Mouse (Mus musculus) megakaryocyte-erythroid progenitor cell, adult 5-6 weeks (primary cell): ENCODE results near the gene Crip1. TPM values are rescaled to one million over a fixed set of nuclear protein-coding genes. Genes with fewer than 3 reads are reported as not detected.

ENCODE experiments used
- ATAC-seq: replicated peaks from 2 replicates; pipeline ENCODE4 v1.8.0; 2016; ENCODE audit warnings: mild to moderate bottlenecking, inconsistent platforms; ENCODE audit not compliant: severe bottlenecking, poor library complexity, low FRiP score, low TSS enrichment
- total RNA-seq, 2 experiments: library from RNA; stranded (forward) in 1 of 2; stranded (reverse) in 1 of 2; fragments of 200-1000, 215-1000 nt in 1 of 2; fragments of >200 nt in 1 of 2; fragmentation: Nextera tagmentation in 1 of 2; gene quantifications; 2 replicates each; pipeline ENCODE4 v1.2.3; 2014 to 2017

The Crip1 gene
- total RNA-seq, 2 experiments from 2014 or later = 258 to 286 TPM

DNA sequence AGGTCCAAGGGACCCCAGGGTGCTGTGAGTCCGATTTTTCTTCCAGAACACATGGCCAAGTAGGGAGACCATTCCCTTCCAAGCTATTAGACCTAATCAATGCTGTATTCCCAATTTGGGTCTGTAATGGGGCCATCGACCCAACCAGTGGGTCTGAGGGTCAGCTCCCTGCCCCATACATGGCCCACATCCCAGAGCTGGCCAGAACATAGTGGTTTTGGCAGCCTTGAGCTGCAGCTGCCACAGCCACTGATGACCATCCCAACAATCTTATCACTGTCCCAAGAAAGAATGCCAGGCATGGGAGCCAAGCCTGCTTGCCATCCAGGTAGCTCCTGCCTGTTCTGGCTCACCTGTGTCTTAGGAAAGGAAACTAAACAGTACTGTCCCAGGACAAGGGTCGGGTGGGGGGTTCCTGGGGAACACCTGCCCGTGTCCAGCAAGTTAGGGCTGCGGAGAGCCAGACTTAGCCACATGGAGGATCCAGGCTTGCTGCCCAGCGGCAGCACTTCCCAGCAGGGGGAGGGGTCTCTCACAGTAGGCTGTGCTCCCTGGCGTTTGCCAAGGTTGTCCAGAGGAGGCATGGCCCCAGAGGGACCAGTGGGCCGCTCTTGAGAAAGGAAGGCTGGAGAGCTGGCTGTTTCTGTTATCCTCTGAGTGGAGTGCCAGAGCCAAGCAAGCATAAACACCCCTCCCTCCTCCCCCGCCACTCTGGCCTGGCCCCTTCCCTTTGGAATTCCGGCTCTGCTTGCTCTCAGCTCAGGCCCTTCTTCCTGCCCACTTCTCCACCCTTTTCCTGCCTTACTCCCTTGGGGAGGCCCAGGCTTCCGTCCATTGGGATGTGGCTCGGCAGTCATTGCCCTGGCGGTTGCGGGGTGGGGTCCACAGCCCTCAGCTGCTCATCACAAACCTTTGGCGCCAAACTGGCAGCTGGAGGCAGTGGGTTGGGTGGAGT is 3.8 kb upstream of the Crip1 start:
- ATAC-seq = no peak

- ATAC-seq = no peak
Observed at GRCm38 (mm10) chr12:113143164-113143563, 3.0 kb upstream of the Crip1 start.

- ATAC-seq = no peak
Observed at GRCm38 (mm10) chr12:113144001-113144756, 1.9 kb upstream of the Crip1 start.

DNA sequence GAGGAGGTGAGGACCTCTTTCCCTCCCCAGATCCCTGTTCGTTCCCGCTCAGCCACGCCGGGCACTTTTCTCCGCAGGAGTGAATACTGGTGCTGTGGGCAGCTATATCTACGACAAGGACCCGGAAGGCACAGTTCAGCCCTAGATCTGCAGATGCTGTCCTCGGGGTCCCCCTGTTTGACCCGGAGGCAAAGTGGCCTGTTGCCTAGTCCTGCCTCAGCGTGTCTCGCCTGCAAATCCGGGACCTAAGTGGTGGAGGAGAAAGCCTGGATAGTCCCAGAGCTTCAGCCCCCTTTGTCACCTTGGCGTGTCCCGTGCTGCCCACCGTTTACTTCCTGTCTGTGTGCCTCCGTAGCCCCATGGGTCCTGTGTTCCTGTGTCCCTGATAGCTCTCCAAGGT is 1.2 kb upstream of the Crip1 start:
- ATAC-seq = no peak

GRCm38 (mm10) chr12:113145591-113145990 is 525 bp upstream of the Crip1 start:
- no peak for ATAC-seq

- ATAC-seq = no peak
Observed at GRCm38 (mm10) chr12:113147481-113147880, 1.4 kb downstream of the Crip1 start.

GRCm38 (mm10) chr12:113148381-113149035 is 2.4 kb downstream of the Crip1 start:
- peak; percentile 30; the same call in 1 of the 2 replicates for ATAC-seq

GRCm38 (mm10) chr12:113149341-113149740 is 3.2 kb downstream of the Crip1 start:
- ATAC-seq = no peak

- no peak for ATAC-seq
Observed at GRCm38 (mm10) chr12:113149896-113150295, 3.8 kb downstream of the Crip1 start.

DNA sequence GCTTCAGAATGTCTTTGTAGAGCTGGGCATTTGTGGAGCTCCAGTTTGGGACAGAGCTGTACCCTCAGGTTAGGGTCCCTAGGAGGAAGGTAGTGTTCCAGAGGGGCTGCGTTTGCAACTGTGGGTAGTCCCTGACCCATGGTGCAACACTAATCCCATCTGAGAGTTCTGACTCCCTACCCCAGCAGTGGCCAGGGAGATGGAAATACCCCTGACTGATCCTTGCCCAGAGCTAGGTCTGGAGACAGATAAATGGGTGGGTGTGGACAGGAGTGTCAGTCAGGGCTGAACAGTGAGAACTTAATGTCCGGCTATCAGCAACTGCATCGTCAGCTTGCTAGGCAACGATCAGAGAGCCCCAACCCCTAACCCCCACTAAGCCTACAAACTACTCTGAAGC is 4.5 kb downstream of the Crip1 start:
- no peak for ATAC-seq

GRCm38 (mm10) chr12:113151046-113151445 is 4.9 kb downstream of the Crip1 start:
- ATAC-seq = no peak

- ATAC-seq = no peak
Observed at GRCm38 (mm10) chr12:113151661-113152271, 5.7 kb downstream of the Crip1 start.

DNA sequence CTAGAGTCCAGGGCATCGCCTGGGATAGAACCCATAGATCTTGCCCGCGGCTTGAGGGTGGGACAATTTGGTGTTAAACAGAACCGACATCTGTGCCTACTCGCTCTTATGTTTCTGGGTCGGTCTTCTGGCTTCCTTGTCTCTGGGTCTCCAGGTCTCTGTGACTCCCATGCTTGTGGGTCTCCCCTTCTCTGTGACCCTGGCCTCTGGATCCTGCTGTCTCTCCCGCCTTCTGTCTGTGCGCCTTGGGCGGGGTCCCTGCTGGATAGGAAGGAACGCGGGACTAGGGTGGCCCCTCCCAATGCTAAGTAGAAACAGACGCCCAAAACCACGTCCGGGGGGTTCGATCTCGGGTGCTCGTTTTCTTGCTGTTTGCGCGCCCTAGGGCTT is 6.2 kb downstream of the Crip1 start:
- no peak for ATAC-seq

GRCm38 (mm10) chr12:113152991-113153525 is 6.9 kb downstream of the Crip1 start:
- ATAC-seq = no peak

GRCm38 (mm10) chr12:113153971-113154370 is 7.9 kb downstream of the Crip1 start:
- ATAC-seq = no peak

DNA sequence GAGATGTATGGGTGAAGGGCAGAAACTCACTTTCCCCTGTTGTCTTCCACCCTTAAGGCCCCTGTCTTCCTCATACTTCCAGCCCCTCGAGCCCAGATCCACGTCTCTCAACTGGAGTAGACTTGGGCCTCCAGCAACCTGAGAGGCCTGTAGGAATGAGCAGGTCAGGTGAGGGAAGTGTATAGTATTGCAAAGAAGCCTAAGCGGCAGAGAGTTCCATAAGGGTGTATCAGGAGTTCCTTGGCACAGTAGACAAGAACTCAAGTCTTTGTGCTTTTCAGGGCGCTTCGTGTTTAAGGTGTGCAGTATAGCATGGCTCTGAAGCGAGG is 8.6 kb downstream of the Crip1 start:
- ATAC-seq = no peak

- 0 out of 2 replicates have a peak, but pooled peaks have one; percentile 0 for ATAC-seq
Observed at GRCm38 (mm10) chr12:113155076-113155771, 9.1 kb downstream of the Crip1 start.

- peak; percentile 90 for ATAC-seq
Observed at GRCm38 (mm10) chr12:113155887-113156539, 9.9 kb downstream of the Crip1 start, which contains the start of gene Tedc1. TSS of gene Tedc1 (plus strand) at chr12:113156421.
